Mouse (Mus musculus) hindbrain, embryonic 11.5 days (tissue): ENCODE data around the gene Wnk2. TPM values are rescaled to one million over a fixed set of nuclear protein-coding genes. Genes with fewer than 3 reads are reported as not detected.

Experiments
- ATAC-seq: fragments of 200-750 bp; cut with Nextera tagmentation; 2 replicates; pipeline ENCODE4 v1.8.0; 2017; ENCODE audit warnings: mild to moderate bottlenecking, moderate TSS enrichment, moderate library complexity; ENCODE audit not compliant: low FRiP score
- DNase-seq: peaks from one replicate; pipeline ENCODE4 v3.0.0-alpha.2; 2015; ENCODE audit warnings: low spot score
- H3K27ac ChIP-seq: fragments of 300-500 bp; sonication (generic); 2 replicates; pipeline ENCODE4 v1.5.1; 2014; ENCODE audit warnings: mild to moderate bottlenecking, low read depth, low read length
- H3K27me3 ChIP-seq: fragments of 300-500 bp; sonication (generic); 2 replicates; pipeline ENCODE4 v1.6.1; 2014; ENCODE audit warnings: mild to moderate bottlenecking, low read length, moderate library complexity, mixed read lengths; ENCODE audit not compliant: control insufficient read depth, insufficient read depth
- H3K36me3 ChIP-seq: fragments of 300-500 bp; sonication (generic); 2 replicates; pipeline ENCODE4 v1.6.1; 2014; ENCODE audit warnings: mild to moderate bottlenecking, low read length, moderate library complexity, mixed read lengths; ENCODE audit not compliant: control insufficient read depth, insufficient read depth
- H3K4me1 ChIP-seq: fragments of 300-500 bp; sonication (generic); replicated peaks from 2 replicates; pipeline ENCODE4 v1.6.1; 2014; ENCODE audit warnings: low read length, mixed read lengths; ENCODE audit not compliant: control insufficient read depth, insufficient read depth
- H3K4me2 ChIP-seq: fragments of 300-500 bp; sonication (generic); replicated peaks from 2 replicates; pipeline ENCODE4 v1.6.1; 2014; ENCODE audit warnings: mild to moderate bottlenecking, low read depth, low read length
- H3K4me3 ChIP-seq: fragments of 300-500 bp; sonication (generic); 2 replicates; pipeline ENCODE4 v1.5.1; 2014; ENCODE audit warnings: low read depth, low read length
- H3K9ac ChIP-seq: fragments of 300-500 bp; sonication (generic); 2 replicates; pipeline ENCODE4 v1.6.1; 2014; ENCODE audit warnings: low read depth, low read length
- H3K9me3 ChIP-seq: fragments of 300-500 bp; sonication (generic); 2 replicates; pipeline ENCODE4 v1.6.1; 2016; ENCODE audit warnings: low read length; ENCODE audit not compliant: control insufficient read depth
- WGBS: fragments of 180-500 bp; shearing (Covaris S2); extraction: QIAGEN DNeasy Blood & Tissue Kit; methylation state at CpG from one replicate; pipeline ENCODE4 v1.1.7; 2014; 5-methylcytosine and 5-hydroxymethylcytosine counted together
- polyA plus RNA-seq: library from polyadenylated mRNA; unstranded; fragments of >200 nt; fragmentation: Nextera tagmentation; extraction: Ambion mirVana; gene quantifications from 2 replicates; pipeline ENCODE4 v1.2.1, GENCODE M21; 2014

The Wnk2 gene
- polyA plus RNA-seq, 1 experiment from 2014 or later, result 11.0 TPM

DNA sequence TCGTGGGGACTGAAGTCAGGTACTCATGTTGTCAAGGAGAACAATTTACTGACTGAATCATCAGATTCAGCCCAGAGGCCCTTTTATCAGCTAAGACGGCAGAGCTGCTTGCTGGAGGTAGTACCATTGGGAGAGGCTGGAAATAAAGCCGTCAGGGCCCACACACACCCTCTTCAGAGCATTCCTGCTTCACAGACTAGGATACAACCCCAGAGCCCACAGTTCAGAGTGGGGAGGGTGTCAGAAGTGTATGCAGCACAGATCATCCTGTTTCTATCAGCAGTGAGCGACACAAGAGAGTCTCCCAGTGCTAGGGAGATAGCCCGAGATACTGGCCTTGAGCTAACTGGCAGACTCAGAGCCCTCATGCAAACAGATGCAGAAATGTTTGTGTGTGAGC is 35.3 kb upstream of the Wnk2 start:
- no peak for ATAC-seq
- no peak overlapping the region for H3K9ac ChIP-seq
- no peak overlapping the region for H3K4me3 ChIP-seq
- 65% methylated on average over 5 of the region's 5 CpGs for WGBS
- H3K27me3 ChIP-seq, result no peaks in the 10 kb centered on the region
- peaks cover 2% of the 10 kb centered on the region; the same call in 1 of the 2 replicates for H3K4me1 ChIP-seq
- no peak overlapping the region for H3K27ac ChIP-seq
- H3K4me2 ChIP-seq, result no peak overlapping the region
- DNase-seq, result no peak
- no peaks in the 10 kb centered on the region for H3K36me3 ChIP-seq
- H3K9me3 ChIP-seq, result no peaks in the 10 kb centered on the region

GRCm38 (mm10) chr13:49181411-49181984 is 33.7 kb upstream of the Wnk2 start:
- Histone ChIP-seq H3K9ac (no peak overlapping the region), H3K4me1 (no peaks in the 10 kb centered on the region), H3K27me3 (no peaks in the 10 kb centered on the region), H3K36me3 (no peaks in the 10 kb centered on the region), H3K27ac (no peak overlapping the region), H3K4me3 (no peak overlapping the region), H3K4me2 (no peak overlapping the region), H3K9me3 (no peaks in the 10 kb centered on the region)
- DNase-seq (no peak), ATAC-seq (no peak)
- 85% methylated on average over 3 of the region's 3 CpGs for WGBS

- DNase-seq, result no peak
- 58% methylated on average over 1 of the region's 1 CpGs for WGBS
These were observed 32.9 kb upstream of the Wnk2 start for GRCm38 (mm10) chr13:49180691-49181090.

DNA sequence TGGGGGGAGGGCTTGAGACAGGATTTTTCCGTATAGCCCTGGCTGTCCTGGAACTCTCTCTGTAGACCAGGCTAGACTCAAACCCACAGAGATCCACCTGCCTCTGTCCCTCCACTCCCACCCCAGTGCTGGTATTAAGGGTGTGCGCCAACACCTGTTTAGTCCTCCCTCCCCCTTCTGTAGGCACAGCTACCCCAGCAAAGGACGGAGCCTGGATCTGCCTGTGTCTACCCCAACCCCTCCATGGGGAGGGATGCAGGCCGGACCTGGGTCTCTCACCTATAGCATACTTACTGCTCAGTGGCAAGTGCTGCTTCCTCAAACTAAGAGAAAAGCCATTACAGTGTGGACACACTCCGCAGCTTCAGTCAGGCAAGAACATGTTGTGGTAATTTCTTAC is 32.5 kb upstream of the Wnk2 start:
- 85% methylated on average over 5 of the region's 5 CpGs for WGBS

More at GRCm38 (mm10) chr13:49180691-49181090, 32.9 kb upstream of the Wnk2 start:
- Histone ChIP-seq H3K27me3 (no peaks in the 10 kb centered on the region), H3K4me1 (no peaks in the 10 kb centered on the region), H3K9me3 (no peaks in the 10 kb centered on the region), H3K36me3 (no peaks in the 10 kb centered on the region), H3K27ac (no peak overlapping the region), H3K4me3 (no peak overlapping the region), H3K4me2 (no peak overlapping the region), H3K9ac (no peak overlapping the region)
- ATAC-seq, result no peak

GRCm38 (mm10) chr13:49178839-49179585 is 31.2 kb upstream of the Wnk2 start:
- H3K9me3 ChIP-seq, result no peaks in the 10 kb centered on the region
- no peak overlapping the region for H3K4me2 ChIP-seq
- no peak overlapping the region for H3K9ac ChIP-seq
- no peak for DNase-seq
- 70% methylated on average over 19 of the region's 19 CpGs for WGBS
- no peak overlapping the region for H3K4me3 ChIP-seq
- no peaks in the 10 kb centered on the region for H3K4me1 ChIP-seq
- no peak overlapping the region for H3K27ac ChIP-seq
- no peaks in the 10 kb centered on the region for H3K36me3 ChIP-seq
- ATAC-seq, result no peak
- H3K27me3 ChIP-seq, result no peaks in the 10 kb centered on the region

More for the DNA sequence above, 32.5 kb upstream of the Wnk2 start:
- H3K4me2 ChIP-seq, result no peak overlapping the region
- DNase-seq, result no peak
- no peak overlapping the region for H3K9ac ChIP-seq
- no peak overlapping the region for H3K27ac ChIP-seq
- no peaks in the 10 kb centered on the region for H3K9me3 ChIP-seq
- no peaks in the 10 kb centered on the region for H3K36me3 ChIP-seq
- no peaks in the 10 kb centered on the region for H3K27me3 ChIP-seq
- no peak overlapping the region for H3K4me3 ChIP-seq
- no peak for ATAC-seq
- no peaks in the 10 kb centered on the region for H3K4me1 ChIP-seq

DNA sequence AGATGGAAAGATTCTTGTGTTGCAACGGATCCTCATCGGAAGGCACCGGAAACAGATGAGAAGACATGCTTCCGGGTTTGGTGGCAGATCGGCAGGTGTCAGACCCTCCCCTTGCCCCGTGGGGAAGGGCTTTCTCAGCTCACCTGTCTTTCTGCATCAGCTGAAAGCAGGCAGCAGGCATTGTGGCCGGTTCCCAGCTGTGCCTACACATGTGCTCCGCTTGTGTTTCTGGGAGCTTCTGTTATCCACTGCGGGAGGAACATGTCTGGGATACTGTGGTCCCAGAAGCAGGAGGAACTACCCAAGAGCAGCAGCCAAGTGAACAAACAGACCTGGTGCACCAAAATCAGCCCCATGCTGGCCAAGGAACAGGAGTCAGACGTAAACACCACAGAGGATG is 27.7 kb upstream of the Wnk2 start:
- no peak overlapping the region for H3K9ac ChIP-seq
- DNase-seq (no peak), ATAC-seq (no peak)
- 81% methylated on average over 10 of the region's 10 CpGs for WGBS
- H3K4me2 ChIP-seq, result no peak overlapping the region
- no peaks in the 10 kb centered on the region for H3K4me1 ChIP-seq
- H3K4me3 ChIP-seq, result no peak overlapping the region
- H3K27me3 ChIP-seq, result no peaks in the 10 kb centered on the region
- H3K27ac ChIP-seq, result no peak overlapping the region
- H3K9me3 ChIP-seq, result no peaks in the 10 kb centered on the region
- no peaks in the 10 kb centered on the region for H3K36me3 ChIP-seq

- WGBS, result 8% methylated on average over 12 of the region's 12 CpGs
- no peak overlapping the region for H3K27ac ChIP-seq
- peak; percentile 95 for DNase-seq
These were observed 25.3 kb upstream of the Wnk2 start for GRCm38 (mm10) chr13:49172971-49173596.

GRCm38 (mm10) chr13:49172335-49172734 is 24.5 kb upstream of the Wnk2 start:
- H3K4me3 ChIP-seq, result no peak overlapping the region
- no peaks in the 10 kb centered on the region for H3K4me1 ChIP-seq
- H3K9me3 ChIP-seq, result no peaks in the 10 kb centered on the region
- no peaks in the 10 kb centered on the region for H3K36me3 ChIP-seq
- 92% methylated on average over 7 of the region's 7 CpGs for WGBS
- no peak overlapping the region for H3K4me2 ChIP-seq
- H3K27me3 ChIP-seq, result no peaks in the 10 kb centered on the region
- no peak for DNase-seq
- ATAC-seq, result 0 out of 2 replicates have a peak, but pooled peaks have one; percentile 22
- no peak overlapping the region for H3K9ac ChIP-seq
- H3K27ac ChIP-seq, result no peak overlapping the region

More at GRCm38 (mm10) chr13:49172971-49173596, 25.3 kb upstream of the Wnk2 start:
- Histone ChIP-seq H3K9ac (no peak overlapping the region), H3K4me2 (no peak overlapping the region), H3K4me1 (no peaks in the 10 kb centered on the region), H3K36me3 (no peaks in the 10 kb centered on the region), H3K4me3 (no peak overlapping the region), H3K9me3 (no peaks in the 10 kb centered on the region), H3K27me3 (no peaks in the 10 kb centered on the region)
- peak; percentile 73; the same call in 1 of the 2 replicates for ATAC-seq
